Mouse (Mus musculus) kidney, adult 18-20 months (tissue): ENCODE data around the gene Map3k13.

Source experiments
- DNase-seq: peaks from one replicate; pipeline ENCODE4 v3.0.0; 2021

The Map3k13 gene

GRCm38 (mm10) chr16:21916681-21917080 lies 122.5 kb downstream of the Map3k13 start:
- no peak for DNase-seq

DNA sequence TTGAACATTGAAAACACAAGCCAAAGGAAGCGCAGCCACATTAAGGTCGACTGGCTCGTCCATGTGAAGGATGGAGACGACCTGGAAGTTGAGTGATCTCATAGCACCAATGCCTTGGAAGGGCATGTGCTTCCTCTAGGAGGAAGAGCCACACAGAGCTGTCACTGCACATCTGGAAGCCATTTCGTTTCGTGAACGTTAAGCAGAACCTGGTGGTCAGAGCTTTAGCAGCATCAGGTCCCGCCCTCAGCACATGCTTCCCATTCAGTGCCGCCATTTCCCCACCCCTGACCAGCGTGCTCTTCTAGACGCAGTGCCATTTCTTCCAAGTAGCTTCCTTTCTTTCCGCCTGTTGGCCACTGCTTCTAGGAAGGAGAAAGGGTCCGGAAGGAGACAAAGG lies 134.3 kb downstream of the Map3k13 start:
- DNase-seq = no peak

DNA sequence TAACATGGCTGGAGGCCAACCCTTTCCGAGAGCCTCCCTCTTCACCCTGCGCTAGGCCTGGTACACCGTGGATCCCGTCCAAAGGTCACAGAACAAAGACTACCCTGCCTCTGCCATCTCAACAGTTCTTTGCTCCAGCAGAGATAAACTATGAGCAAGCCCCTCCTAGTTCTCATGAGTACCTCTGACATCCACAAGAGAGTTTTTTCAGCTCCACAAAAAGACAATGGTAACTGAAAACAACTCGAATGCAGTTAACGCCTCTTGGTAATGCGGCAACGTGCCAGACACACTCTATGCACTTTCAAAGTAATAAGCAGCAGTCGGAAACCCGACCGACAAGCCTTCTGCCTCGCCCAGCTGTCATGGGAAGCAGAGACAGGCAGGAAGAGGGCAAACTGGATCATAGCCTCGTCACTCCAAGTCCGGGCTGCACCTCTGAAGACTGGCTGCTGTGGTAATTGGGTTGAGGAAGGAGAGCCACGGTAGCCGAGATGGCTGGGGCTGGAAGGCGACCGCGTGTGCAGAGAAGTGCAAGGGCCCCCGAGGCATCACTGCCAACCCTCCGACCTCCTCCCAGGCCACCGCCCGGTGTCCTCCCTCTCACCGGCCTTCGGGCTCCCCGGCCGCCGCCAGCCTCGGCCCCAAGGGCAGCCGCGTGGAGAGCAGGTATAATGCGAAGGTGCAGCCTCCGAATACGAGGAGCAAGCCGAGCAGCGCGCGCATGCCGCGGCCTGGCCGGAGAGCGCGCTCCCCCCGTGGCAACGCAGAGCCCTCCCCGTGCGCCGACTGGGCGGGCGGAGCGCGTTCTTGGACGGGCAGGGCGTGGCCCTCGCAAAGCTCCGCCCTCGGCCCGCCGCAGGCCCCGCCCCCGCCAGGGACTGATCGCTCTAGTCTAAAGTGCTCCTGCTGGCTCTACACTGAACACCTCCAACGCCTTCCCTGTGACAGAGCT lies 152.9 kb downstream of the Map3k13 start, which contains the start of gene Tmem41a:
TSS of gene Tmem41a (minus strand) at position 792 of the 955 bp plus-strand sequence.
- DNase-seq = peak; percentile 95

GRCm38 (mm10) chr16:21955591-21955990 lies 161.4 kb downstream of the Map3k13 start:
- DNase-seq = no peak

DNA sequence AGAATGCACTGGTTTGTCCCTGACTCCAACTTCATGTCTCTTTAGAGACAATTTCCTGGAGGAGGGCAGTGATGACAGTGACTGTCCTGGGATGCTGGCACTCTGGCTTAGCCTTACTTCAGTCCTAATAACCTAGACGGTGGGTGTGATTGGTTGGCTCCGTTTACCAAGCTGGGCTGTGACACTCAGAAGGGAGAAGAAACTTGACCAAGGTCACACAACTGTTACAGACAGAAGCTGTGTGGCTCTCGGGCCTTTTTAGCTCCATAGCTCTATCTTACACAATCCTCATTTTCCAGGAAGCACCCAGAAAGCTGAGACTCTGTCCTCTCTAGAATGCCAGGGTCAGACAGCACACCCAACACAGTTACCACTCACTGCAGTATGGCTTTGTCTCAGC lies 171.4 kb downstream of the Map3k13 start:
- DNase-seq = no peak

- DNase-seq = no peak
Measured at GRCm38 (mm10) chr16:21969874-21970273, 175.7 kb downstream of the Map3k13 start.

GRCm38 (mm10) chr16:21970536-21970935 lies 176.4 kb downstream of the Map3k13 start:
- no peak for DNase-seq

DNA sequence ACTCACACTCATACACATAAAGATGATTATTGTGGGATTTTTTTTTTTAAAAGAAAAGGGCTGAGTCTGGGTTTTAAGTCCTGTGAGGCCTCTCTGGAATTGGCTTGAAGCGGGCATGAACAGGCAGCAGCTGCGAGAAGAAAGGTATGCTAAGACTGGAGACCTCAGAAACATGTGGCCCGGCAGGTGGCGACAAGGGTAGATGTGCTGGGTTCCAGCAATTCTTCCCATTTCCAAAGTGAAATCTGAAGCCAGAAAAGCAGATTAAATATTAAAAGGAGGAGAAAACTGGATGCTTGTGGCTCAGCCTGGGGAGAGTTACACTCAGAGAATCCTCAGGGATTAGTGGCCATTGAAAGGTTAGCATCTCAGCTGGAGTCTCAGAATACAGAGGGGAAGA lies 177.3 kb downstream of the Map3k13 start:
- DNase-seq = no peak

DNA sequence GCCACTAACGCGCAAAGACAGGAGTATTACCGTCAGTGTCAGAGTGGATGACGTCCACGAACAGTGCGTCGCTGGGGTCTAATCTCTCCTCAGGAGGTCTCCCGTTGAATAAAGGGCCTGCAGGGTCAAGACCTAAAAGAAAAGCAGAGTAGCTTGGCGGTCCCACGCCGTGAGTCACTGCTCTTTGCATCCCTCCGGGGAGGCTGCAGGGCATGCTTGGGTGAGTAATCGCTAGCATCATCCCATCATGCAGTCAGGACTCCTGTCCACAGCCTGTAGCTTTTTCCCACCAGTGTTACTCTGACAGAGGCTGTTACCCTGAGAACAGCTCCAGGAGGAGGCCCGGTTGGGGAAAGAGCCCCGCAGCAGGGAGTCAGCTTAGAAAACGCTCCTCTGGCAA lies 182.1 kb downstream of the Map3k13 start:
- DNase-seq = no peak

- no peak for DNase-seq
Measured at GRCm38 (mm10) chr16:21977347-21977746, 183.2 kb downstream of the Map3k13 start.
